Mouse (Mus musculus) CH12.LX (cell line): ENCODE data around the gene Slc25a14. TPM values are rescaled to one million over a fixed set of nuclear protein-coding genes. Genes with fewer than 3 reads are reported as not detected.

Experiments used
- DNase-seq: peaks from one replicate; pipeline ENCODE4 v3.0.0-alpha.2; 2013; ENCODE audit errors: extremely low read depth
- H3K27ac ChIP-seq: 2 replicates; pipeline ENCODE4 v1.5.1; 2012; ENCODE audit warnings: low read depth, mild to moderate bottlenecking, control low read depth, moderate library complexity; ENCODE audit not compliant: insufficient read depth
- H3K27me3 ChIP-seq: replicated peaks from 2 replicates; pipeline ENCODE3; 2012; ENCODE audit warnings: inconsistent platforms
- H3K36me3 ChIP-seq, 2 experiments: replicated peaks in 1 of 2; 2 replicates each; pipeline versions ENCODE3 to v1.6.1; 2012; ENCODE audit warnings: inconsistent platforms in 1 of 2, low read length in 1 of 2, mild to moderate bottlenecking in 1 of 2, mixed read lengths in 1 of 2, moderate library complexity in 1 of 2; ENCODE audit not compliant: control insufficient read depth in 1 of 2, insufficient read depth in 1 of 2
- H3K4me1 ChIP-seq, 2 experiments: 2 replicates each; pipeline ENCODE4 v1.6.1; 2012; ENCODE audit warnings: inconsistent platforms in 1 of 2, moderate library complexity in 1 of 2; ENCODE audit not compliant: insufficient read depth in 2 of 2, control insufficient read depth in 1 of 2
- H3K4me2 ChIP-seq: 2 replicates; pipeline ENCODE4 v1.6.1; 2012; ENCODE audit warnings: low read depth, mild to moderate bottlenecking, control low read depth; ENCODE audit not compliant: poor library complexity, insufficient read depth, severe bottlenecking
- H3K4me3 ChIP-seq, 3 experiments: fragments of 150-350 bp in 1 of 3; sonication (generic) in 1 of 3; replicated peaks in 1 of 3; 2 replicates each; pipeline versions ENCODE3 to v1.5.1; 2011 to 2012; ENCODE audit warnings: low read depth in 2 of 3, low read length in 2 of 3, mild to moderate bottlenecking in 2 of 3, moderate library complexity in 2 of 3, control low read depth in 1 of 3, improper control_type of control experiment in 1 of 3, inconsistent platforms in 1 of 3, mixed read lengths in 1 of 3; ENCODE audit not compliant: poor library complexity in 1 of 3
- H3K79me2 ChIP-seq: replicated peaks from 2 replicates; pipeline ENCODE4 v1.6.1; 2012; ENCODE audit warnings: mild to moderate bottlenecking, moderate library complexity; ENCODE audit not compliant: control insufficient read depth, poor library complexity, insufficient read depth, severe bottlenecking; ENCODE audit errors: extremely low read depth
- H3K9ac ChIP-seq: 2 replicates; pipeline ENCODE4 v1.6.1; 2012; ENCODE audit warnings: low read depth, mild to moderate bottlenecking, control low read depth, moderate library complexity; ENCODE audit not compliant: insufficient read depth
- H3K9me3 ChIP-seq: replicated peaks from 2 replicates; pipeline ENCODE3; 2012; ENCODE audit warnings: low read length, inconsistent platforms, mixed read lengths
- BHLHE40 ChIP-seq: IDR thresholded peaks from 2 replicates; pipeline ENCODE4 v1.6.1; 2011; ENCODE audit warnings: mild to moderate bottlenecking, low read depth, low read length, improper control_type of control experiment
- CHD1 ChIP-seq: IDR thresholded peaks from 2 replicates; pipeline ENCODE4 v1.6.1; 2012; ENCODE audit warnings: low read depth, low read length, improper control_type of control experiment, inconsistent platforms
- CHD2 ChIP-seq: IDR thresholded peaks from 2 replicates; pipeline ENCODE4 v1.6.1; 2011; ENCODE audit warnings: low read length, improper control_type of control experiment
- CTCF ChIP-seq, 2 experiments: IDR thresholded peaks in 1 of 2; conservative IDR thresholded peaks in 1 of 2; 2 replicates each; pipeline ENCODE4 v1.5.1; 2011 to 2012; ENCODE audit warnings: low read depth in 2 of 2, low read length in 2 of 2, improper control_type of control experiment in 1 of 2, inconsistent platforms in 1 of 2, mild to moderate bottlenecking in 1 of 2, moderate library complexity in 1 of 2
- E2F4 ChIP-seq: IDR thresholded peaks from 2 replicates; pipeline ENCODE4 v1.6.1; 2011; ENCODE audit warnings: low read depth, low read length, improper control_type of control experiment; ENCODE audit not compliant: insufficient replicate concordance
- ELF1 ChIP-seq: IDR thresholded peaks from 2 replicates; pipeline ENCODE4 v1.6.1; 2014; ENCODE audit warnings: low read depth, mild to moderate bottlenecking, inconsistent platforms, low read length, improper control_type of control experiment
- EP300 ChIP-seq: IDR thresholded peaks from 2 replicates; pipeline ENCODE4 v1.6.1; 2011; ENCODE audit warnings: low read length, improper control_type of control experiment
- ETS1 ChIP-seq: conservative IDR thresholded peaks from 2 replicates; pipeline ENCODE4 v1.6.1; 2012; ENCODE audit warnings: low read depth, mild to moderate bottlenecking, inconsistent platforms, low read length, improper control_type of control experiment, moderate library complexity
- GABPA ChIP-seq: IDR thresholded peaks from 2 replicates; pipeline ENCODE4 v1.6.1; 2012; ENCODE audit warnings: low read depth, low read length, improper control_type of control experiment, inconsistent platforms; ENCODE audit not compliant: insufficient replicate concordance
- HCFC1 ChIP-seq: IDR thresholded peaks from 2 replicates; pipeline ENCODE4 v1.6.1; 2012; ENCODE audit warnings: low read depth, mild to moderate bottlenecking, inconsistent platforms, low read length, improper control_type of control experiment
- IRF4 ChIP-seq: IDR thresholded peaks from 2 replicates; pipeline ENCODE4 v1.6.1; 2014; ENCODE audit warnings: low read depth, mild to moderate bottlenecking, inconsistent platforms, low read length, improper control_type of control experiment
- JUN ChIP-seq: IDR thresholded peaks from 2 replicates; pipeline ENCODE4 v1.6.1; 2011; ENCODE audit warnings: low read depth, mild to moderate bottlenecking, low read length, improper control_type of control experiment, moderate library complexity; ENCODE audit not compliant: insufficient read depth
- JUND ChIP-seq: conservative IDR thresholded peaks from 2 replicates; pipeline ENCODE4 v1.6.1; 2011; ENCODE audit warnings: low read depth, low read length, improper control_type of control experiment
- KAT2A ChIP-seq: IDR thresholded peaks from 2 replicates; pipeline ENCODE4 v1.6.1; 2012; ENCODE audit warnings: low read length, improper control_type of control experiment, inconsistent platforms; ENCODE audit not compliant: insufficient replicate concordance
- MAFK ChIP-seq: IDR thresholded peaks from 2 replicates; pipeline ENCODE4 v1.6.1; 2011; ENCODE audit warnings: low read length, improper control_type of control experiment; ENCODE audit not compliant: insufficient replicate concordance
- MAX ChIP-seq: IDR thresholded peaks from 2 replicates; pipeline ENCODE4 v1.6.1; 2011; ENCODE audit warnings: low read length, improper control_type of control experiment
- MAZ ChIP-seq: IDR thresholded peaks from 2 replicates; pipeline ENCODE4 v1.6.1; 2012; ENCODE audit warnings: low read depth, mild to moderate bottlenecking, inconsistent platforms, low read length, improper control_type of control experiment, moderate library complexity
- MEF2A ChIP-seq: IDR thresholded peaks from 2 replicates; pipeline ENCODE4 v1.6.1; 2014; ENCODE audit warnings: low read depth, mild to moderate bottlenecking, inconsistent platforms, low read length, improper control_type of control experiment, borderline replicate concordance
- MXI1 ChIP-seq: IDR thresholded peaks from 2 replicates; pipeline ENCODE4 v1.6.1; 2011; ENCODE audit warnings: mild to moderate bottlenecking, low read depth, low read length, improper control_type of control experiment
- MYC ChIP-seq: IDR thresholded peaks from 2 replicates; pipeline ENCODE4 v1.6.1; 2011; ENCODE audit warnings: low read depth, mild to moderate bottlenecking, improper control_type of control experiment, low read length
- NELFE ChIP-seq: IDR thresholded peaks from 2 replicates; pipeline ENCODE4 v1.6.1; 2011; ENCODE audit warnings: low read depth, low read length, improper control_type of control experiment
- NRF1 ChIP-seq: IDR thresholded peaks from 2 replicates; pipeline ENCODE4 v1.6.1; 2014; ENCODE audit warnings: low read depth, mild to moderate bottlenecking, inconsistent platforms, low read length, improper control_type of control experiment, moderate library complexity
- PAX5 ChIP-seq: IDR thresholded peaks from 2 replicates; pipeline ENCODE4 v1.6.1; 2012; ENCODE audit warnings: low read length, inconsistent platforms, mixed read lengths
- POLR2A ChIP-seq: IDR thresholded peaks from 2 replicates; pipeline ENCODE4 v1.6.1; 2011; ENCODE audit warnings: low read depth, mild to moderate bottlenecking, improper control_type of control experiment, low read length
- POLR2AphosphoS2 ChIP-seq: IDR thresholded peaks from 2 replicates; pipeline ENCODE4 v1.6.1; 2011; ENCODE audit warnings: low read depth, low read length, improper control_type of control experiment
- RAD21 ChIP-seq: IDR thresholded peaks from 2 replicates; pipeline ENCODE4 v1.6.1; 2011; ENCODE audit warnings: low read depth, mild to moderate bottlenecking, low read length, improper control_type of control experiment, moderate library complexity
- RCOR1 ChIP-seq: conservative IDR thresholded peaks from 2 replicates; pipeline ENCODE4 v1.6.1; 2012; ENCODE audit warnings: low read depth, mild to moderate bottlenecking, inconsistent platforms, low read length, improper control_type of control experiment
- SIN3A ChIP-seq: IDR thresholded peaks from 2 replicates; pipeline ENCODE4 v1.6.1; 2012; ENCODE audit warnings: low read length, improper control_type of control experiment, inconsistent platforms
- SMC3 ChIP-seq: IDR thresholded peaks from 2 replicates; pipeline ENCODE4 v1.6.1; 2011; ENCODE audit warnings: low read depth, low read length, improper control_type of control experiment
- TBP ChIP-seq: conservative IDR thresholded peaks from 2 replicates; pipeline ENCODE4 v1.6.1; 2011; ENCODE audit warnings: low read depth, low read length, improper control_type of control experiment
- TCF12 ChIP-seq: IDR thresholded peaks from 2 replicates; pipeline ENCODE4 v1.6.1; 2014; ENCODE audit warnings: low read depth, mild to moderate bottlenecking, inconsistent platforms, low read length, improper control_type of control experiment
- UBTF ChIP-seq: IDR thresholded peaks from 2 replicates; pipeline ENCODE4 v1.6.1; 2012; ENCODE audit warnings: low read depth, mild to moderate bottlenecking, inconsistent platforms, low read length, improper control_type of control experiment, moderate library complexity
- USF1 ChIP-seq: IDR thresholded peaks from 2 replicates; pipeline ENCODE4 v1.6.1; 2014; ENCODE audit warnings: low read depth, mild to moderate bottlenecking, inconsistent platforms, low read length, improper control_type of control experiment
- USF2 ChIP-seq: conservative IDR thresholded peaks from 2 replicates; pipeline ENCODE4 v1.6.1; 2011; ENCODE audit warnings: low read depth, low read length, improper control_type of control experiment
- ZC3H11A ChIP-seq: IDR thresholded peaks from 2 replicates; pipeline ENCODE4 v1.6.1; 2012; ENCODE audit warnings: low read depth, mild to moderate bottlenecking, inconsistent platforms, low read length, improper control_type of control experiment
- ZKSCAN1 ChIP-seq: IDR thresholded peaks from 2 replicates; pipeline ENCODE4 v1.6.1; 2012; ENCODE audit warnings: low read depth, inconsistent platforms, low read length, improper control_type of control experiment, borderline replicate concordance
- ZMIZ1 ChIP-seq: IDR thresholded peaks from 2 replicates; pipeline ENCODE4 v1.6.1; 2012; ENCODE audit warnings: low read depth, mild to moderate bottlenecking, inconsistent platforms, low read length, improper control_type of control experiment
- ZNF384 ChIP-seq: IDR thresholded peaks from 2 replicates; pipeline ENCODE4 v1.6.1; 2012; ENCODE audit warnings: low read depth, low read length, improper control_type of control experiment, inconsistent platforms
- dilution Hi-C: fragments of 300-500 bp; cut with MboI; formaldehyde crosslinking; loops from 2 replicates; pipeline ENCODE4 v1.14.3; 2020; ENCODE audit warnings: low sequenced_read_pairs; ENCODE audit not compliant: extremely low pct_unique_long_range_greater_than_20kb, extremely low pct_ligation_motif_present
- in situ Hi-C: fragments of 300-500 bp; cut with MboI; formaldehyde crosslinking; loops from 3 replicates; pipeline ENCODE4 v1.14.3; 2019; ENCODE audit warnings: low sequenced_read_pairs, low pct_ligation_motif_present, low pct_unique_long_range_greater_than_20kb, mixed read lengths
- polyA plus RNA-seq: library from polyadenylated mRNA; unstranded; fragments of >175 nt; gene quantifications from 2 replicates; pipeline ENCODE4 v1.2.1, GENCODE M21; 2012; ENCODE audit warnings: low read depth; ENCODE audit not compliant: insufficient read length
- total RNA-seq, 2 experiments: library from RNA; depleted of rRNA; stranded (reverse); fragments of 300-350 nt in 1 of 2; fragments of >200 nt in 1 of 2; gene quantifications; 2 replicates each; pipeline ENCODE4 v1.2.3; 2012 to 2014

Gene Slc25a14
- total RNA-seq (2012; rRNA removed) (10.1 and 10.2 TPM in 2 replicates), total RNA-seq (2014; rRNA removed) (13.7 and 17.9 TPM in 2 replicates), polyA plus RNA-seq (8.9 and 9.7 TPM in 2 replicates)

- Histone ChIP-seq H3K4me2 (peak within 1 kb of the TSS; percentile 78), H3K4me1 (no peaks in the 10 kb centered on the region), H3K27ac (no peak within 1 kb of the TSS), H3K4me3 (peak within 1 kb of the TSS; percentile 64 to 86 (median 75)), H3K36me3 (no peaks in the 10 kb centered on the region), H3K79me2 (no peaks in the 10 kb centered on the region), H3K9me3 (no peaks in the 10 kb centered on the region), H3K27me3 (no peaks in the 10 kb centered on the region), H3K9ac (peak within 1 kb of the TSS; percentile 80)
- peak; percentile 73 for DNase-seq
- dilution Hi-C loops = no loop called here
- in situ Hi-C loops = no loop called here
- TF ChIP-seq RCOR1 (no peak), EP300 (no peak), ZC3H11A (no peak), E2F4 (no peak), CHD1 (no peak), MAZ (no peak), UBTF (no peak), ETS1 (no peak), POLR2AphosphoS2 (no peak), HCFC1 (peak; percentile 59), SMC3 (no peak), CHD2 (no peak), NELFE (no peak), USF1 (peak; percentile 75), ZNF384 (peak; percentile 82), MEF2A (no peak), ZMIZ1 (no peak), RAD21 (no peak), GABPA (no peak), SIN3A (peak; percentile 91), TBP (no peak), JUND (no peak), ELF1 (peak; percentile 89), KAT2A (no peak), PAX5 (no peak), BHLHE40 (peak; percentile 73), CTCF (conservative IDR thresholded peaks at IDR 0.05 in 1 of 2, IDR thresholded peaks at IDR 0.05 in 1 of 2; ENCODE audit: low read depth in 2 of 2, low read length in 2 of 2) (no peak), MAFK (no peak), USF2 (peak; percentile 56), NRF1 (no peak), MAX (no peak; the same call in 1 of the 2 replicates), IRF4 (no peak), MXI1 (peak; percentile 89), TCF12 (0 out of 2 replicates have a peak, but pooled peaks have one; percentile 10), POLR2A (peak; percentile 58; the same call in 1 of the 2 replicates), MYC (no peak), ZKSCAN1 (no peak), JUN (no peak)
Observed at GRCm38 (mm10) chrX:48623379-48624053, at the start of gene Slc25a14. Gene Slc25a14, plus strand, starts transcription at chrX:48623413.
